Mouse (Mus musculus): ENCODE measurements around the gene Ift122.

GRCm38 (mm10) chr6:115960322-115960721 lies 107.1 kb downstream of the Ift122 start:
- no peak for TF ChIP-seq GATA1 (IDR thresholded peaks at IDR 0.05; ENCODE audit: low read length)
- TF ChIP-seq TAL1 (IDR thresholded peaks at IDR 0.05; ENCODE audit: low read length), result no peak

Data from erythroblast, embryonic 14.5 days (primary cell).